Mouse (Mus musculus): ENCODE data around the gene Col4a3bp.

Gene Col4a3bp

GRCm38 (mm10) chr13:96542081-96542889 lies at the start of gene Col4a3bp, which contains the start of gene Polk:
Gene Col4a3bp, plus strand, starts transcription at chr13:96542618.
Gene Polk, minus strand, starts transcription at chr13:96542579.
- DNase-seq (ENCODE audit: low read depth, low spot score) = peak; percentile 96

- no peak for DNase-seq (ENCODE audit: low read depth, low spot score)
Observed at GRCm38 (mm10) chr13:96496630-96497029, 45.8 kb upstream of the Col4a3bp start.

- DNase-seq (ENCODE audit: low read depth, low spot score) = no peak
Observed at GRCm38 (mm10) chr13:96499891-96500290, 42.5 kb upstream of the Col4a3bp start.

- no peak for DNase-seq (ENCODE audit: low read depth, low spot score)
Observed at GRCm38 (mm10) chr13:96505661-96506060, 36.8 kb upstream of the Col4a3bp start.

GRCm38 (mm10) chr13:96506313-96506712 lies 36.1 kb upstream of the Col4a3bp start:
- DNase-seq (ENCODE audit: low read depth, low spot score) = no peak

- DNase-seq (ENCODE audit: low read depth, low spot score) = no peak
Observed at GRCm38 (mm10) chr13:96507541-96507940, 34.9 kb upstream of the Col4a3bp start.

- DNase-seq (ENCODE audit: low read depth, low spot score) = peak; percentile 82
Observed at GRCm38 (mm10) chr13:96510635-96511034, 31.8 kb upstream of the Col4a3bp start.

GRCm38 (mm10) chr13:96511262-96511661 lies 31.2 kb upstream of the Col4a3bp start:
- peak; percentile 10 for DNase-seq (ENCODE audit: low read depth, low spot score)

- no peak for DNase-seq (ENCODE audit: low read depth, low spot score)
Observed at GRCm38 (mm10) chr13:96511893-96512292, 30.5 kb upstream of the Col4a3bp start.

GRCm38 (mm10) chr13:96514154-96514942 lies 28.1 kb upstream of the Col4a3bp start:
- DNase-seq (ENCODE audit: low read depth, low spot score) = no peak

- DNase-seq (ENCODE audit: low read depth, low spot score) = no peak
Observed at GRCm38 (mm10) chr13:96516249-96516648, 26.2 kb upstream of the Col4a3bp start.

- DNase-seq (ENCODE audit: low read depth, low spot score) = no peak
Observed at GRCm38 (mm10) chr13:96517335-96517734, 25.1 kb upstream of the Col4a3bp start.

- DNase-seq (ENCODE audit: low read depth, low spot score) = no peak
Observed at GRCm38 (mm10) chr13:96521294-96521693, 21.1 kb upstream of the Col4a3bp start.

- no peak for DNase-seq (ENCODE audit: low read depth, low spot score)
Observed at GRCm38 (mm10) chr13:96527022-96527421, 15.4 kb upstream of the Col4a3bp start.

- no peak for DNase-seq (ENCODE audit: low read depth, low spot score)
Observed at GRCm38 (mm10) chr13:96527856-96528255, 14.6 kb upstream of the Col4a3bp start.

- no peak for DNase-seq (ENCODE audit: low read depth, low spot score)
Observed at GRCm38 (mm10) chr13:96528776-96529175, 13.6 kb upstream of the Col4a3bp start.

GRCm38 (mm10) chr13:96529542-96529941 lies 12.9 kb upstream of the Col4a3bp start:
- no peak for DNase-seq (ENCODE audit: low read depth, low spot score)

GRCm38 (mm10) chr13:96530064-96530463 lies 12.4 kb upstream of the Col4a3bp start:
- peak; percentile 38 for DNase-seq (ENCODE audit: low read depth, low spot score)

- DNase-seq (ENCODE audit: low read depth, low spot score) = no peak
Observed at GRCm38 (mm10) chr13:96532176-96532575, 10.2 kb upstream of the Col4a3bp start.

- DNase-seq (ENCODE audit: low read depth, low spot score) = peak; percentile 88
Observed at GRCm38 (mm10) chr13:96533742-96534141, 8.7 kb upstream of the Col4a3bp start.

- DNase-seq (ENCODE audit: low read depth, low spot score) = no peak
Observed at GRCm38 (mm10) chr13:96536821-96537572, 5.4 kb upstream of the Col4a3bp start.

GRCm38 (mm10) chr13:96538103-96538502 lies 4.3 kb upstream of the Col4a3bp start:
- peak; percentile 53 for DNase-seq (ENCODE audit: low read depth, low spot score)

Data from 3T3-L1 (cell line).